Mouse (Mus musculus) lung, postnatal 0 days (tissue): ENCODE results near the gene Rpl3. TPM values are rescaled to one million over a fixed set of nuclear protein-coding genes. Genes with fewer than 3 reads are reported as not detected.
A peak's percentile ranks its signal among the peaks of the same experiment; 100 is the strongest.

ENCODE experiments used
- ATAC-seq: fragments of 200-750 bp; cut with Nextera tagmentation; 2 replicates; pipeline ENCODE4 v1.8.0; 2017; ENCODE audit warnings: moderate library complexity
- DNase-seq: peaks from one replicate; pipeline ENCODE4 v3.0.0-alpha.2; 2016; ENCODE audit warnings: low spot score
- H3K27ac ChIP-seq: fragments of 300-500 bp; sonication (generic); 2 replicates; pipeline ENCODE4 v1.5.1; 2014; ENCODE audit warnings: antibody characterized with exemption, mild to moderate bottlenecking, low read length, mixed read lengths
- H3K27me3 ChIP-seq: fragments of 300-500 bp; sonication (generic); replicated peaks from 2 replicates; pipeline ENCODE4 v1.6.1; 2014; ENCODE audit warnings: low read length, mixed read lengths; ENCODE audit not compliant: insufficient read depth
- H3K36me3 ChIP-seq: fragments of 300-500 bp; sonication (generic); 2 replicates; pipeline ENCODE4 v1.6.1; 2014; ENCODE audit warnings: low read length, mixed read lengths; ENCODE audit not compliant: insufficient read depth
- H3K4me1 ChIP-seq: fragments of 300-500 bp; sonication (generic); 2 replicates; pipeline ENCODE4 v1.6.1; 2014; ENCODE audit warnings: antibody characterized with exemption, low read depth, low read length, mixed read lengths; ENCODE audit not compliant: insufficient read depth
- H3K4me2 ChIP-seq: fragments of 300-500 bp; sonication (generic); replicated peaks from 2 replicates; pipeline ENCODE4 v1.6.1; 2014; ENCODE audit warnings: low read depth, mild to moderate bottlenecking, low read length, moderate library complexity, mixed read lengths
- H3K4me3 ChIP-seq: fragments of 300-500 bp; sonication (generic); 2 replicates; pipeline ENCODE4 v1.5.1; 2014; ENCODE audit warnings: low read depth, low read length
- H3K9ac ChIP-seq: fragments of 300-500 bp; sonication (generic); replicated peaks from 2 replicates; pipeline ENCODE4 v1.6.1; 2014; ENCODE audit warnings: low read depth, mild to moderate bottlenecking
- H3K9me3 ChIP-seq: fragments of 300-500 bp; sonication (generic); 2 replicates; pipeline ENCODE4 v1.6.1; 2016; ENCODE audit warnings: low read length, mixed read lengths
- CTCF ChIP-seq: IDR thresholded peaks from 2 replicates; pipeline ENCODE4 v1.5.1; 2016; ENCODE audit warnings: antibody characterized with exemption, mild to moderate bottlenecking
- EP300 ChIP-seq: IDR thresholded peaks from 2 replicates; pipeline ENCODE4 v1.6.1; 2016; ENCODE audit warnings: antibody characterized with exemption, mild to moderate bottlenecking, control low read depth
- WGBS: fragments of 180-500 bp; shearing (Covaris S2); extraction: QIAGEN DNeasy Blood & Tissue Kit; methylation state at CpG from one replicate; pipeline ENCODE4 v1.1.7; 2014; 5-methylcytosine and 5-hydroxymethylcytosine counted together
- polyA plus RNA-seq: library from polyadenylated mRNA; unstranded; fragments of >200 nt; fragmentation: Nextera tagmentation; extraction: Ambion mirVana; gene quantifications from 2 replicates; pipeline ENCODE4 v1.2.1, GENCODE M21; 2015

The Rpl3 gene
- polyA plus RNA-seq, 1 experiment from 2014 or later = 577 TPM

GRCm38 (mm10) chr15:80094201-80094600 lies 2.5 kb upstream of the Rpl3 start:
- H3K4me1 ChIP-seq = 0 out of 2 replicates have a peak, but pooled peaks cover 2% of the 10 kb centered on the region
- no peak for TF ChIP-seq CTCF
- no peak for TF ChIP-seq EP300
- WGBS = 88% methylated on average over 13 of the region's 13 CpGs
- H3K27me3 ChIP-seq = peaks cover 15% of the 10 kb centered on the region
- no peak overlapping the region for H3K27ac ChIP-seq
- no peaks in the 10 kb centered on the region for H3K36me3 ChIP-seq
- H3K9ac ChIP-seq = no peak overlapping the region
- DNase-seq (no peak), ATAC-seq (no peak)
- no peak overlapping the region for H3K4me2 ChIP-seq
- H3K4me3 ChIP-seq = no peak overlapping the region
- H3K9me3 ChIP-seq = no peaks in the 10 kb centered on the region

DNA sequence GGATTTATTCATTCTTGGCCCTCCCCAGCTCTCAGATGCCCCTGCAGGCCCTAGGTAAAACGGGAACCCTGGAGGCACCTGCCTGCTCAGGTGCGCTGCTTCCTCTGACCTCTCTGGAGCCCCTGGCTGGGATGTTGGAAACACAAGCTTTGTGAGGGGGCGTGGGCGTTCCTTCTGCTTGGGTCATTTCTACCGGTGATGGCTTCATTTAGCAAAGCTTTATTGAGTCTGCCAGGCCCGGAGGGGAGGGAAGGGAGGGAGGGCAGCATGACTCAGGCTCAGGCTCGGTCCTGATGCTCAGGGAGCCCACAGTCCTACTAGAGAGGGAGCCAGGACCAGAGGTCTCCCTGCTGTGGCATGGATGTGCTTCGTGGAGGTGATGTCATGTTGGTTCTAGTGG lies 931 bp upstream of the Rpl3 start:
- H3K4me3 ChIP-seq = no peak overlapping the region
- no peak overlapping the region for H3K27ac ChIP-seq
- no peaks in the 10 kb centered on the region for H3K9me3 ChIP-seq
- WGBS = 29% methylated on average over 8 of the region's 8 CpGs
- no peak overlapping the region for H3K9ac ChIP-seq
- H3K36me3 ChIP-seq = no peaks in the 10 kb centered on the region
- TF ChIP-seq CTCF (no peak), EP300 (no peak)
- H3K4me2 ChIP-seq = no peak overlapping the region
- ATAC-seq (no peak), DNase-seq (no peak)
- H3K27me3 ChIP-seq = peaks cover 16% of the 10 kb centered on the region
- no peaks in the 10 kb centered on the region for H3K4me1 ChIP-seq

GRCm38 (mm10) chr15:80092041-80092441 lies 373 bp upstream of the Rpl3 start:
- Histone ChIP-seq H3K4me3 (peak overlapping the region; percentile 48), H3K27me3 (peaks cover 16% of the 10 kb centered on the region), H3K4me1 (no peaks in the 10 kb centered on the region), H3K4me2 (peak overlapping the region; percentile 70), H3K27ac (no peak overlapping the region), H3K9ac (no peak overlapping the region), H3K9me3 (no peaks in the 10 kb centered on the region), H3K36me3 (no peaks in the 10 kb centered on the region)
- WGBS = 34% methylated on average over 7 of the region's 7 CpGs
- ATAC-seq (no peak), DNase-seq (no peak)
- TF ChIP-seq CTCF (no peak), EP300 (no peak)

GRCm38 (mm10) chr15:80090741-80091120 lies 937 bp downstream of the Rpl3 start:
- peak overlapping the region; percentile 45 for H3K9ac ChIP-seq
- DNase-seq (peak; percentile 52), ATAC-seq (no peak)
- H3K9me3 ChIP-seq = no peaks in the 10 kb centered on the region
- under 1% methylated on average over 16 of the region's 17 CpGs for WGBS
- no peaks in the 10 kb centered on the region for H3K4me1 ChIP-seq
- H3K27ac ChIP-seq = no peak overlapping the region
- H3K4me2 ChIP-seq = peak overlapping the region; percentile 70
- H3K36me3 ChIP-seq = no peaks in the 10 kb centered on the region
- peak overlapping the region; percentile 48 for H3K4me3 ChIP-seq
- H3K27me3 ChIP-seq = peaks cover 16% of the 10 kb centered on the region
- no peak for TF ChIP-seq CTCF
- no peak for TF ChIP-seq EP300

GRCm38 (mm10) chr15:80090155-80090554 lies 1.5 kb downstream of the Rpl3 start:
- ATAC-seq (no peak), DNase-seq (no peak)
- TF ChIP-seq CTCF (no peak), EP300 (no peak)
- Histone ChIP-seq H3K4me3 (no peak overlapping the region), H3K4me2 (no peak overlapping the region), H3K27ac (no peak overlapping the region), H3K36me3 (no peaks in the 10 kb centered on the region), H3K27me3 (peaks cover 16% of the 10 kb centered on the region), H3K4me1 (no peaks in the 10 kb centered on the region), H3K9me3 (no peaks in the 10 kb centered on the region), H3K9ac (no peak overlapping the region)
- 69% methylated on average over 11 of the region's 11 CpGs for WGBS

DNA sequence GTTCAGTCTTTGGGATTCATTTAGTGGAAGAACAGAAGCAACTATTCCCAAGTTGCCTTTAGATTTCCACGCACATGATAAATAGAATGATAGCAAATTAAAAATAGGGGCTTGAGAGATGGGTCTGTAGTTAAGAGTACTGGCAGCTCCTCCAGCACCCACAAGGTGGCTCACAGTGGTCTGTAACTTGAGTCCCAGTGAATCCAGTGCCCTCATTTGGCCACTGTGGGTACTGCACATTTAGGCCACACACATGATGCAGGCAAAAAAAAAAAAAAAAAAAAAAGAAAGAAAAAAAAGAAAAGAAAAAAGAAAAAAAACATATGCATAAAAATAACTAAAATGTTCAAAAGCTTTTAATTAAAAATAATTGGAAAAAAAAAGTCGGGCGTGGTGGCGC lies 3.0 kb downstream of the Rpl3 start:
- H3K27me3 ChIP-seq = peaks cover 16% of the 10 kb centered on the region
- peak; percentile 63 for ATAC-seq
- 34% methylated on average over 4 of the region's 4 CpGs for WGBS

More for the DNA sequence above, 3.0 kb downstream of the Rpl3 start:
- DNase-seq = peak; percentile 93
- no peaks in the 10 kb centered on the region for H3K9me3 ChIP-seq
- no peak overlapping the region for H3K4me3 ChIP-seq
- no peaks in the 10 kb centered on the region for H3K36me3 ChIP-seq
- no peak overlapping the region for H3K27ac ChIP-seq
- H3K4me2 ChIP-seq = no peak overlapping the region
- H3K9ac ChIP-seq = no peak overlapping the region
- H3K4me1 ChIP-seq = no peaks in the 10 kb centered on the region
- TF ChIP-seq CTCF = peak; percentile 93
- no peak for TF ChIP-seq EP300
